ENCODE assay signal across 16 mouse cellular contexts in genomic region chr2:25456205-25456953, GRCm38 (mm10). TPM values are rescaled to one million over a fixed set of nuclear protein-coding genes. Genes with fewer than 3 reads are reported as not detected.
DNase-seq lines count a peak whose midpoint lies in the region; ATAC-seq and TF ChIP-seq lines count a peak whose summit lies in the region.
"Had no signal": no experiment of that assay in that cellular context is flagged by ENCODE, and none has a peak within 500 bp of the region (broad histone marks: within the 10 kb centered on the region; RNA-seq: fewer than 3 reads in every experiment).

Gene Clic3, plus strand, starts transcription at chr2:25456838.

- H3K27me3 ChIP-seq in kidney, postnatal 0 days (ENCODE audit: insufficient read depth, low read length): no peaks in the 10 kb centered on the region
- H3K27me3 ChIP-seq in lung, postnatal 0 days (replicated peaks; ENCODE audit: insufficient read depth, low read length): no peaks in the 10 kb centered on the region
- H3K27me3 ChIP-seq: CH12.LX; forebrain, embryonic 15.5 days; liver, embryonic 13.5 days; neural tube, embryonic 12.5 days had no signal

- H3K4me3 ChIP-seq in kidney, postnatal 0 days (replicated peaks; ENCODE audit: low read depth, low read length): no peak within 1 kb of the TSS
- peak within 1 kb of the TSS; percentile 34 for H3K4me3 ChIP-seq in lung, postnatal 0 days (ENCODE audit: low read depth, low read length)
- H3K4me3 ChIP-seq: forebrain, embryonic 15.5 days; liver, embryonic 13.5 days; neural tube, embryonic 12.5 days had no signal

- TF ChIP-seq CTCF in kidney, postnatal 0 days (IDR thresholded peaks at IDR 0.05; ENCODE audit: low read depth): no peak
- TF ChIP-seq CTCF in lung, postnatal 0 days (IDR thresholded peaks at IDR 0.05): peak; percentile 26; the same call in 1 of the 2 replicates

- no peak within 1 kb of the TSS for H3K4me2 ChIP-seq in kidney, postnatal 0 days (ENCODE audit: low read length)
- peak within 1 kb of the TSS; percentile 54 for H3K4me2 ChIP-seq in lung, postnatal 0 days (replicated peaks; ENCODE audit: low read depth, low read length)
- H3K4me2 ChIP-seq: forebrain, embryonic 15.5 days; liver, embryonic 13.5 days; neural tube, embryonic 12.5 days had no signal

- H3K9ac ChIP-seq in kidney, postnatal 0 days (ENCODE audit: low read depth, low read length): 0 out of 2 replicates have a peak within 1 kb of the TSS, but pooled peaks have one; percentile 8
- peak within 1 kb of the TSS; percentile 63 for H3K9ac ChIP-seq in lung, postnatal 0 days (replicated peaks; ENCODE audit: low read depth)
- H3K9ac ChIP-seq: forebrain, embryonic 15.5 days; liver, embryonic 13.5 days; neural tube, embryonic 12.5 days had no signal

- H3K4me1 ChIP-seq in kidney, postnatal 0 days (replicated peaks; ENCODE audit: insufficient read depth, low read length): peaks cover 12% of the 10 kb centered on the region; the same call in 1 of the 2 replicates
- H3K4me1 ChIP-seq in lung, postnatal 0 days (ENCODE audit: insufficient read depth, low read depth, low read length): peaks cover 8% of the 10 kb centered on the region; the same call in 1 of the 2 replicates

- WGBS in kidney, postnatal 0 days: 57% methylated on average over 14 of the region's 14 CpGs
- whole genome bisulfite sequencing in lung, postnatal 0 days: 32% methylated on average over 14 of the region's 14 CpGs

- ATAC-seq in kidney, postnatal 0 days (replicated peaks; ENCODE audit: low FRiP score, low read depth): no peak
- ATAC-seq in lung, postnatal 0 days: peak; percentile 63
- ATAC-seq: forebrain, embryonic 15.5 days had no signal

- no peak within 1 kb of the TSS for H3K27ac ChIP-seq in kidney, postnatal 0 days
- H3K27ac ChIP-seq in lung, postnatal 0 days (ENCODE audit: low read length): peak within 1 kb of the TSS; percentile 96
- H3K27ac ChIP-seq: forebrain, embryonic 15.5 days; liver, embryonic 13.5 days; neural tube, embryonic 12.5 days had no signal

- no peaks in the 10 kb centered on the region for H3K9me3 ChIP-seq in kidney, postnatal 0 days (replicated peaks; ENCODE audit: low read length)
- no peaks in the 10 kb centered on the region for H3K9me3 ChIP-seq in lung, postnatal 0 days (ENCODE audit: low read length)
- H3K9me3 ChIP-seq: forebrain, embryonic 15.5 days; liver, embryonic 13.5 days; neural tube, embryonic 12.5 days had no signal

- 0 out of 2 replicates have a peak, but pooled peaks have one; percentile 33 for TF ChIP-seq EP300 in lung, postnatal 0 days (IDR thresholded peaks at IDR 0.05)

- DNase-seq in kidney, postnatal 0 days (ENCODE audit: low spot score): no peak
- DNase-seq in kidney, postnatal 36 days: no peak
- peak; percentile 42 for DNase-seq in R1 (ENCODE audit: low read depth, low spot score)
- DNase-seq in gonadal fat pad, adult 2 months (ENCODE audit: low read depth): no peak
- peak; percentile 91 for DNase-seq in lung, postnatal 0 days (ENCODE audit: low spot score)
- DNase-seq in spleen, adult 18-20 months: no peak
- DNase-seq in left cerebral cortex, adult 11 months (ENCODE audit: low spot score): no peak
- DNase-seq in retina, embryonic 14.5 days (ENCODE audit: low spot score): no peak
- DNase-seq: heart, adult 11 months; liver, embryonic 13.5 days; midbrain, embryonic 14.5 days; thymus, postnatal 36 days had no signal

- H3K36me3 ChIP-seq in kidney, postnatal 0 days (ENCODE audit: insufficient read depth, low read length): no peaks in the 10 kb centered on the region
- H3K36me3 ChIP-seq in lung, postnatal 0 days (ENCODE audit: insufficient read depth, low read length): no peaks in the 10 kb centered on the region
- H3K36me3 ChIP-seq: forebrain, embryonic 15.5 days had no signal

RNA-seq across cellular contexts. Expression of gene Clic3, which starts in this region (rescaled TPM):
- polyA plus RNA-seq in kidney, postnatal 0 days (2015; fragmentation: Nextera tagmentation; extraction: Ambion mirVana): 7.7 and 10.3 TPM in 2 replicates
- polyA plus RNA-seq in gonadal fat pad, adult 2 months (2012; rRNA removed): 103 and 188 TPM in 2 replicates
- polyA plus RNA-seq in lung, postnatal 0 days (2015; fragmentation: Nextera tagmentation; extraction: Ambion mirVana): 633 and 715 TPM in 2 replicates
- polyA plus RNA-seq: embryonic facial prominence, embryonic 11.5 days had no signal

Comparison
In these comparisons a context has a peak if more than half of its experiments do, and no peak if none do; other contexts are left out.
1. DNase-seq: peak in R1 (single experiment) and lung, postnatal 0 days (single experiment); none in kidney, postnatal 0 days (single experiment), kidney, postnatal 36 days (0 of 2), gonadal fat pad, adult 2 months (single experiment), spleen, adult 18-20 months (0 of 2), left cerebral cortex, adult 11 months (single experiment) and retina, embryonic 14.5 days (single experiment).